Mouse (Mus musculus) ZHBTc4 (cell line): ENCODE data around the gene Dusp16.

Source experiments
- DNase-seq: peaks from one replicate; pipeline ENCODE4 v3.0.0-alpha.2; 2011; ENCODE audit warnings: low read depth, low spot score

Gene Dusp16

DNA sequence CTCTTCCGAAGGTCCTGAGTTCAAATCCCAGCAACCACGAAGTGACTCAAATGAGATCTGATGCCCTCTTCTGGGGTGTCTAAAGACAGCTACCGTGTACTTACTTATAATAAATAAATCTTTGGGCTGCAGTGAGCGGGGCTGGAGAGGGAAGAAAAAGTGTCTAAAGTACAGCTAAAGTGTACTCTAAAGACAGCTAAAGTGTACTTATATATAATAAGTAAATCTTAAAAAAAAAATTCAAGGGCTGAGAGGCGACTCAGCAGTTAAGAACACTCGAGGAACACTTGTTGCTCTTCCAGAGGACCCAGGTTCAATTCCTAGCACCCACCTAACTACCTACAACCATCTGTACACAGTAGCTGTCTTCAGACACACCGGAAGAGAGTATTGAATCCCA is 46.5 kb downstream of the Dusp16 start:
- no peak for DNase-seq

GRCm38 (mm10) chr6:134743568-134743967 is 48.9 kb downstream of the Dusp16 start:
- no peak for DNase-seq

DNA sequence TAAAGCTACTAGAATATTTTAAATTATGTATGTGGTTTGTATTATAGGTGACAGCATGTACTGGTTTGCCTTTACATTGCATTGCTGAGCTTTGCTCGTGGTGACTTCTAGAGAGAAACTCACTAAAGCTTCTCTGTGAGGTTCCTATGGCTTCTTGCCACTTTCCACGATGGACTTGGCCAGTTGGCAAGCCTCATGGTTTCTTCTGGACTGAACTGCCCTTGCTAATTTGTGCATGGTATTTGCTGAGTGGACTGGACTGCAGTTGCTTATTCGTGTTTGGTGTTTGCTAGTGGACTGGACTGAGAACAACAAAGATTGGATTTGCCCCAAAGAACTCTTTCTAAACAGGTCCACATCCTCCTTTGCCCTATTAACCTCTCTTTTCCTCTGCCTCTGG is 55.6 kb downstream of the Dusp16 start:
- DNase-seq: no peak

GRCm38 (mm10) chr6:134733800-134734221 is 58.6 kb downstream of the Dusp16 start:
- no peak for DNase-seq

GRCm38 (mm10) chr6:134732813-134733212 is 59.6 kb downstream of the Dusp16 start:
- no peak for DNase-seq

DNA sequence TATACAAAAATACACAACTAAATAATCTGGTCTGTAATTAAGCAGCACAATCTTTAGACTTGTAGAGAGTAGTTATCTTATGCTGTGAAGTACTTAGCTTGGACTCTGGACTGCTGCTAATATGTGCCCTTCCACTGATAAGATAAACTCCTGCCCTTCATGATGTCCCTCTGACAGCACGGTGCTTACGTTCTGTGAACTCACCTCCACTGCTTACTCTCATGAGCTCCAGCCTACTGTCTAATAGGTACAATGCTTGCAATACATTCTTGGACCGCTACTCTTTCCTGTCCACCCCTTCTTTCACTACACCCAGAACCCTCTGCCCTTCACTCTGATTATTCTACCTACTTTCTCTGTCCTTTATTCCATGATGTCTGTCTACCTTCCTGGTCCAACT is 61.4 kb downstream of the Dusp16 start:
- DNase-seq: no peak

- no peak for DNase-seq
Observed at GRCm38 (mm10) chr6:134725406-134725805, 67.0 kb downstream of the Dusp16 start.

DNA sequence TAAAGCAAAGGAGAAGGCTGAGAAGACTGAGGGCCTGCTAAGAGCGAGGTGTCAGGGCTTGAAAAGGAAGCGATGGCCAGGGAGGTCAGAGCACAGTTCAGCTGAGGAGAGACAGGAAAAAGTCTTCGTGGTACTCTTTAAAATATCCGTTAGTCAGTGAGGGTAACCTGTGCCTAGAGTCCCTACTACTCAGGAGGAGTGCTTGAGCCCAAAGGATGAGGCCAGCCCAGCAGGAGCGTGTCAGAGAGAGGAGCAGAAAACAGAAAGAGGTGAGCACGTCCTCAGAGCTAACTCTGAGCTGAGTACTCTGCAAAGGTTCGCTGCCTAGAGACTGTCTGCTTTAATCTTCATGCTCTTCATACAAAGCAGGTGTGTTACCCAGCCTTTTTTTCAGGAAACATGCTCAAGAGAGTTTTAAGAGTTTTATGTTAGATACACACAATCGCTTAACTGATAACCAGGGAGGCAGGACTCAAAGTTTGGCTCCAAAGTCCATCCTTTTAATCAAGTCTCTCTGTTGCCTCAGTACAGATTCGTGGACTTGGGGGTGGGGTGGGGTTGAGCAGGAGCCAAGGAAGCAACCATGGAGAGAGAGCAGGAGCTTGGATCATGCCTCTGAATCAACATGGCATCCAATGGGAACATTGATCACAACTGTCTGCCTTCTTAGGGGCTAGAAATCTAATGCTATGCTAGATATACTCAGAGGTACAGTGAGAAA is 68.4 kb downstream of the Dusp16 start:
- DNase-seq: no peak

DNA sequence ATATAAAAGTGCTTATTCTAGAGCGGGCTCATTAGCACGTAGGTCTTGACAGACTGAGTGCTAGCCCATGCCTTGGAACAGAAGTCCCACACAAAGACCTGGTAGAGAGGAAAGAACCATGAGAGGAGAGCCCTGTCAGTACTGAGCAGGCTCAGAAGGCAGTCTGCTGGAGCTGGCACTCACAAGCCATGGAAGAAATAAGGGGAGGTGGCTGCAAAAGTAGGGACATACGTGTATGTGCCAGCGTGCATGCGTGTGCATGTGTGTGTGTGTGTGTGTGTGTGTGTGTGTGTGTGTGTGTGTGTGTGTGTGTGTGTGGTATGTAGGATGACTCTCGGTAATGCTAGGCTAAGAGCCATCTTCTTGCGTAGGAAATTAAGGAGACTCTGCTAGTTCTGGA is 69.1 kb downstream of the Dusp16 start:
- DNase-seq: no peak

DNA sequence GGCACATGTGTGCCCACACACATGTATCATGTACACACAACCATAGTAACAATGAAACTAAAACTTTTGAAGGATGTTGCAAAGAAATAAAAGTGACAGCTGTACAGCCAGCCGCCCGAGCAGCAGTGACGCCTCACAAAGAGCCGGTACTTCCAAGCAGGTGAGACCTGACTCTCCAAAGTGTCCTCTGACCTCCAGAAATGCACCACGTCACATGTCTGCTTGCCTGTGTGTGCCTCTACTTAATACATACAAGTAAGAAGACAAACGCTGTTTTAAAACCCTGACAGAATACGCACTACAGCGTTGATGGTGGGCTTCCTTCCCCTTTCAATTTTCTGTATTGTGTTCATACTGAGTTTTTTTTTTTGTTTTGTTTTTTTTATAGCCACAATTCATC is 69.5 kb downstream of the Dusp16 start:
- no peak for DNase-seq

DNA sequence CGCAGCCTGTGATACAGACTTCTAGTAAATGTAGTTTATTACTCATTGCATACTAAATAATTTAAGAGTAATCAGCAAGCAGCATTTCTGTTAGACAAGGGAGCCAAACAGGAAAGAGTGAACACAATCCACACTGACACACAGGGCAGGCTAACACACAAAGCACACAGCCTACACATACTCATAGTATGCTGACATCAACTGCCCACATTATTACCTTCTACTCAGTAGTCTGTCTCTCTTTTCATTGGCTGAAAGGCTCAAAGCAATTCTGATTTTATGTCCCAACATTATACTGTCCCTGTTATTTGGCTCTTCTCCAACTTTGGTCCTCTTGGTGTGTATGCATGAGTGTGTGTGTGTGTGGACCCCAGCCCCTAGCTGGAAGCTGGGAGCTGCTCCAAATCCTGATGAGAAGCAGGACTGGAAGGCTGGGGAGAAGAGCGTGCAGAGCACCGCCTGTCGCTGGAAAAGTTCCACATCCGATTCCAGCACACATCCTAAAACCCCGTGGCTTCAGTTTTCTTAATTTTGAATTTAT is 70.6 kb downstream of the Dusp16 start:
- no peak for DNase-seq

DNA sequence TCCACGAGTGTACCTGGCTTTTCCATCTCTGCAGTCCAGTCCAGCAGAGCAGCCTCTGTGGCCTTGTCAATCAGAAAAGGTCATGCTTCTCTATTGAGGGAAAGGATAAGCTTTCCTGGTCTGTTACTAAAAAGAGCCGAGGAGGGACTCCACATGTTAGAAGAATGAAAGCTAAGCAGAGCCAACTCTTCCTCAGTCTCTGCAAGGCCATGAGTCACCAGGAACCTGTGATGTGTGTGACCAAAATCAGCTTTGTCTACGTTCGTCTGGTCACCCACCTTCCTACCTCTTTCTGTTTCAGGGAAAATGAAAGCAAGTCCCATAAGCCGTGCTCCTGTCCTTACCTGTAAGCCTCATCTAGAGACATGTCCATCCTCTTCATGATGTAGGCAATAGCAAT is 72.3 kb downstream of the Dusp16 start:
- no peak for DNase-seq

- DNase-seq: no peak
Observed at GRCm38 (mm10) chr6:134719156-134719555, 73.3 kb downstream of the Dusp16 start.

DNA sequence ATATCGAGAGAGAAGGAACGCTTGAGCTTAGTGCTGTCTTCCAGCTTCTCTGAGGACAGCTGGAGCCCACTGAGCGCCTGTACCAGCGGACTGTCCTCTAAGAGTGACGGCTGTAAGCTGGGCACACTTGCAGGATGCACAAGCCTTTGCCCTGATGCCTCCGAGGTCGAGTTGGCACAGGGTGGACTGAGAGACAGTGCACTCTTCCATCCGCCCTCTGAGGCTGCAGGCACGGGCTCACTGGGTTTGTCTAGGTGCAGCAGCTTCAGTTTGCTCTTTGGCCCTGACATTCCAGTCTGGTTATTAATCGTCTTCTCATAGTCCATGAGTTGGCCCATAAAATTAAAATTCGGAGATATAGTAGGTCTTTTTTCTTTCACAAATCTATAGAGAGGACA is 73.8 kb downstream of the Dusp16 start:
- DNase-seq: no peak

DNA sequence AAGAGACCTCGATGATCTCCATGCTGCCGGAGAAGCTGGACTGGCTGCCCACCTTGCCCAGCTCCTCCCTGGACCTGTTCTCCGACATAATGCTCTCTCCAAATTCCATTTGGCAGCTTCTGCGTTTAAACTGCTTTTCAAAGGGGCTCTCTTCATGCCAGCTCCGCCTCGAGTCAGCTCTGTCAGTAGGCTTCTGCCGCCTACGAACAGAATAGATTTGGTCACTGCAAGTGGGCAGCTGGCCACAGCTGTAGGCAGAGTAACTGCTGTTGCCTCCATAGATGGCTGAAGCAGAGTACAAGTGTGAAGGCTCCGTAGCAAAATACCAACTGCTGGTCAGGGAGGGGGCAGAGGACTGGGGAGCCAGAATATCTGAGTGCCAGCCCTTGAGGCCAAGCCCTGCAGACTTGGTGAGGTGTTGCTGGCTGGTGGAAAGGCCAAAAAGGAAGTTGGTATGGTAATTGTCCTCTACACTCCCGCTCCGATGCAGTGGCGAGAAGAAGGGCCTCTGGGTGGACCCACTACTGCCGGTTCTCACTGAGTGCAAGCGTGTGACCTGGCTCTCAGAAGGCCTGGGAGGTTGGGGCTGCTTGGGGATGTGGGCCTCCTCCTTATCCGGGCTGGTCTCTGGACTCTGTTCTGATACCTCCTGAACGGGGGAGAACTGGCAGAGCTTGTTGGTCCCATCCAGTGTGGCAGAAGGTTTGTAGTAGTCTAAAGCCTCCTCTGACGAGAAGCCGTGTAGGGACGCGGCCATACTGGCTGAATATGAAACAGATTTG is 74.3 kb downstream of the Dusp16 start:
- DNase-seq: no peak

- DNase-seq: no peak
Observed at GRCm38 (mm10) chr6:134716168-134716587, 76.2 kb downstream of the Dusp16 start.

GRCm38 (mm10) chr6:134713897-134714296 is 78.5 kb downstream of the Dusp16 start:
- DNase-seq: no peak

GRCm38 (mm10) chr6:134713321-134713720 is 79.1 kb downstream of the Dusp16 start:
- DNase-seq: no peak

DNA sequence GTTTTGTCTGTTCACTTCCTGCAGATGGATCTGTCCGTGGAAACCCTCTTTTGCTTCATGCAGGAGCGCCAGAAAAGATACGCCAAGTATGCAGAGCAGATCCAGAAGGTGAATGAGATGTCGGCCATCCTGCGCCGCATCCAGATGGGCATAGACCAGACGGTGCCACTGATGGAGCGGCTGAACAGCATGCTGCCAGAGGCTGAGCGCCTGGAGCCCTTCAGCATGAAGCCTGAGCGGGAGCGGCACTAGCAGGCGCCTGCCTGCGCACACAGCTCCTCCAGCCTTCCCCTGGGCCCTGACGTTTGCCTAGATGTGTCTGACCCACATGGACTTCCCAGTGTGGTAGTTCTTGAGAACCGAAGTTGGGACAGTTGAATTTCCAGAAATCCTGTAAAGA is 82.4 kb downstream of the Dusp16 start:
- DNase-seq: peak; percentile 41

GRCm38 (mm10) chr6:134706467-134706866 is 86.0 kb downstream of the Dusp16 start:
- DNase-seq: no peak

DNA sequence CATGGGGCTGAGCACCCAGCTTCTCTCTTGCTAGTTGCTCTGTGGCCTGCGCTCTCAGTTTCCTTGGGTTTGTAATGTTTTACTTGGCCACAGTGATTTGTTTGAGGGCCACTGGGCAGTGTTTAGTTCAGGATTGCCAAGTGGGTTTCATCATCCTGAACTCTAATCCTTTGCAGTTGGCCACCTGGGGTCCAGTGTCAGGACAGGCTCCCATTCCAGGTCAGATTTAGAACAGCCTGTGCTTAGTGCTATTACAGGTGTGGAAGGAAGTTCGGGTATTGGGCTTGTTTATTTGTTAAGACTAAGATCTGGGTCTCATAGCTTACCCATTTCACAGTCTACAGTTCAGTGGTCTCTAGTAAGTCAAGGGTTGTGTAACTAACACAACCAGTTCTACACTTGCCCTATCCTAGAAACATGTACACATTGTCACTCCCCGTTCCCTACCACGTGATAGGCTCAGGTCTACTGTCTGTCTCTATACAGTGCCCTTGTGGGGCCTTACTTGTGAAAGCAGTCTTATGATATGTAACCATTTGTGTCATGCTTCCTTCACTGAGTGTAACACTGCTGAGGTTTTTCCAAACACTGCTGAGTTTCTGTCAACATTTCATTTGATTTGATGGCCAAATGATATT is 89.3 kb downstream of the Dusp16 start:
- no peak for DNase-seq

DNA sequence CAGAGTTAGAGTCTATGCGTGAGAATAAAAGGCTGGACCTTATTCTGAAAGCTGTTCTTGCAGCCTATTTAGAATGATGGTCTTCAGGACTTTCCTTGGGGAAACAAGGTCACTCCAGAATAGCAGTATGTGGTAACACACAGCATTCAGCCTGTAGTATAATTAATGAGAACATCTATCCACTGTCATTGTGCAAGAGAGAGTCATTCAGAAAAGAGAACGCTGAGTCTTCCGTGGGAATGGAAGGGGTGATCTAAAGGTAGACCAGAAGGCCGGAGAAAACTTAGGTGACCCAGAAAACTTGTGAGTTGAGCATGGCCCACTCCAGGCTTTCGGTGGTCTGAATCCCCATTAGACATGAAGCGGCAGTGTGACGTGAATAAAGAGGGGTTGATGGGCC is 90.2 kb downstream of the Dusp16 start:
- no peak for DNase-seq
